Mouse (Mus musculus) liver (tissue): ENCODE data around the gene Kcna1.

ENCODE experiments used
- DNase-seq: peaks from one replicate; pipeline ENCODE4 v3.0.0-alpha.2; 2020; ENCODE audit warnings: mixed read lengths

Kcna1 gene

GRCm38 (mm10) chr6:126597741-126598140, 48.4 kb downstream of the Kcna1 start:
- DNase-seq = no peak

- no peak for DNase-seq
Measured at GRCm38 (mm10) chr6:126595805-126596629, 50.2 kb downstream of the Kcna1 start.

- DNase-seq = no peak
Measured at GRCm38 (mm10) chr6:126595130-126595529, 51.1 kb downstream of the Kcna1 start.

- no peak for DNase-seq
Measured at GRCm38 (mm10) chr6:126594365-126594764, 51.8 kb downstream of the Kcna1 start.

GRCm38 (mm10) chr6:126593336-126593735, 52.8 kb downstream of the Kcna1 start:
- no peak for DNase-seq
